ENCODE assay signal across 9 mouse cellular contexts in genomic region chr9:44391466-44391865, GRCm38 (mm10). TPM values are rescaled to one million over a fixed set of nuclear protein-coding genes. Genes with fewer than 3 reads are reported as not detected.
DNase-seq lines count a peak whose midpoint lies in the region; ATAC-seq lines count a peak whose summit lies in the region.
"Had no signal": no experiment of that assay in that cellular context is flagged by ENCODE, and none has a peak within 500 bp of the region (broad histone marks: within the 10 kb centered on the region; RNA-seq: fewer than 3 reads in every experiment).

No protein-coding gene starts in this region.

- H3K4me1 ChIP-seq in kidney, embryonic 16.5 days (ENCODE audit: insufficient read depth, low read length): peaks cover 4% of the 10 kb centered on the region; the same call in 1 of the 2 replicates
- H3K4me1 ChIP-seq in liver, embryonic 16.5 days (ENCODE audit: control insufficient read depth, low read depth, low read length): peaks cover 7% of the 10 kb centered on the region
- no peaks in the 10 kb centered on the region for H3K4me1 ChIP-seq in neural tube, embryonic 14.5 days (ENCODE audit: control insufficient read depth, insufficient read depth, low read length)

- WGBS in kidney, embryonic 16.5 days: 43% methylated on average over 4 of the region's 4 CpGs
- WGBS in liver, embryonic 16.5 days (ENCODE audit: insufficient replicate concordance): 31% methylated on average over 4 of the region's 4 CpGs
- 46% methylated on average over 4 of the region's 4 CpGs for WGBS in neural tube, embryonic 14.5 days

- no peaks in the 10 kb centered on the region for H3K9me3 ChIP-seq in kidney, embryonic 16.5 days (ENCODE audit: low read length)
- H3K9me3 ChIP-seq in liver, embryonic 16.5 days (replicated peaks; ENCODE audit: control insufficient read depth, low read length): no peaks in the 10 kb centered on the region
- H3K9me3 ChIP-seq in neural tube, embryonic 14.5 days (ENCODE audit: control insufficient read depth, low read length): no peaks in the 10 kb centered on the region

- peak; percentile 58; the same call in 1 of the 2 replicates for ATAC-seq in kidney, embryonic 16.5 days (ENCODE audit: low FRiP score, low TSS enrichment)
- peak; percentile 47 for ATAC-seq in liver, embryonic 16.5 days (ENCODE audit: low read depth)
- peak; percentile 55; the same call in 1 of the 2 replicates for ATAC-seq in neural tube, embryonic 14.5 days (ENCODE audit: low read depth)

- H3K4me3 ChIP-seq in kidney, embryonic 16.5 days (ENCODE audit: low read length): no peak overlapping the region
- no peak overlapping the region for H3K4me3 ChIP-seq in liver, embryonic 16.5 days (ENCODE audit: low read depth, low read length)
- no peak overlapping the region for H3K4me3 ChIP-seq in neural tube, embryonic 14.5 days (ENCODE audit: low read depth, low read length)
- H3K4me3 ChIP-seq: erythroblast, embryonic 14.5 days had no signal

- H3K4me2 ChIP-seq in kidney, embryonic 16.5 days (replicated peaks; ENCODE audit: low read depth, low read length): no peak overlapping the region
- H3K4me2 ChIP-seq in liver, embryonic 16.5 days (ENCODE audit: low read depth, low read length): no peak overlapping the region
- H3K4me2 ChIP-seq in neural tube, embryonic 14.5 days (ENCODE audit: low read depth, low read length): no peak overlapping the region

- H3K9ac ChIP-seq in kidney, embryonic 16.5 days (replicated peaks; ENCODE audit: low read length): no peak overlapping the region
- H3K9ac ChIP-seq in liver, embryonic 16.5 days (ENCODE audit: low read depth, low read length): no peak overlapping the region
- H3K9ac ChIP-seq in neural tube, embryonic 14.5 days (replicated peaks; ENCODE audit: low read depth, low read length): no peak overlapping the region

- DNase-seq in urinary bladder, adult 18-20 months (ENCODE audit: low spot score in 2 of 2): peak; percentile 56 to 66
- no peak for DNase-seq in urinary bladder, adult 2 months (ENCODE audit: low spot score)
- peak; percentile 71 for DNase-seq in cerebellum, adult 8-10 months
- peak; percentile 54 to 62 for DNase-seq in gastrocnemius, adult 8-10 months (ENCODE audit: low spot score in 2 of 2)
- DNase-seq in thymus, postnatal 36 days: peak; percentile 60 to 66

- H3K27me3 ChIP-seq in kidney, embryonic 16.5 days (ENCODE audit: insufficient read depth, low read length): no peaks in the 10 kb centered on the region
- H3K27me3 ChIP-seq in liver, embryonic 16.5 days (ENCODE audit: control insufficient read depth, insufficient read depth, low read depth, low read length): no peaks in the 10 kb centered on the region
- H3K27me3 ChIP-seq in neural tube, embryonic 14.5 days (ENCODE audit: control insufficient read depth, insufficient read depth, low read length): no peaks in the 10 kb centered on the region

- H3K36me3 ChIP-seq in kidney, embryonic 16.5 days (ENCODE audit: insufficient read depth, low read length): peaks cover 53% of the 10 kb centered on the region
- peaks cover 31% of the 10 kb centered on the region for H3K36me3 ChIP-seq in liver, embryonic 16.5 days (ENCODE audit: control insufficient read depth, insufficient read depth)
- peaks cover 46% of the 10 kb centered on the region for H3K36me3 ChIP-seq in neural tube, embryonic 14.5 days (ENCODE audit: control insufficient read depth, insufficient read depth, low read length)

- H3K27ac ChIP-seq in kidney, embryonic 16.5 days (ENCODE audit: low read length): no peak overlapping the region
- H3K27ac ChIP-seq in liver, embryonic 16.5 days (ENCODE audit: low read length): no peak overlapping the region
- H3K27ac ChIP-seq in neural tube, embryonic 14.5 days (ENCODE audit: low read depth, low read length): no peak overlapping the region

RNA-seq across cellular contexts. Expression of gene Slc37a4, which starts 5.2 kb away (rescaled TPM):
- 20.0 and 22.2 TPM in 2 replicates for polyA plus RNA-seq in urinary bladder, adult 2 months (2012; rRNA removed)
- 100 to 1,000 TPM in 3 of 4 experiments, 10 to 100 TPM in 1; 96.0 to 131 (median 127) TPM for total RNA-seq in gastrocnemius, adult 8-10 months (2022)
- polyA plus RNA-seq in kidney, embryonic 16.5 days (2015; fragmentation: Nextera tagmentation; extraction: Ambion mirVana): 67.3 and 74.4 TPM in 2 replicates
- 65.1 and 81.4 TPM in 2 replicates for polyA plus RNA-seq in liver, embryonic 16.5 days (2015; fragmentation: Nextera tagmentation; extraction: Ambion mirVana)
- polyA plus RNA-seq in neural tube, embryonic 14.5 days (2014; fragmentation: Nextera tagmentation; extraction: Ambion mirVana): 70.9 and 78.8 TPM in 2 replicates

RNA-seq across cellular contexts. Expression of gene Hyou1, which starts 12.2 kb away (rescaled TPM):
- 34.4 and 35.3 TPM in 2 replicates for polyA plus RNA-seq in urinary bladder, adult 2 months (2012; rRNA removed)
- total RNA-seq in gastrocnemius, adult 8-10 months (2022): 10 to 100 TPM; 24.2 to 32.0 (median 25.9) TPM
- polyA plus RNA-seq in kidney, embryonic 16.5 days (2015; fragmentation: Nextera tagmentation; extraction: Ambion mirVana): 48.0 and 51.2 TPM in 2 replicates
- polyA plus RNA-seq in liver, embryonic 16.5 days (2015; fragmentation: Nextera tagmentation; extraction: Ambion mirVana): 14.3 and 14.5 TPM in 2 replicates
- 20.7 and 27.0 TPM in 2 replicates for polyA plus RNA-seq in neural tube, embryonic 14.5 days (2014; fragmentation: Nextera tagmentation; extraction: Ambion mirVana)

RNA-seq across cellular contexts. Expression of gene Rps25, which starts 15.5 kb away (rescaled TPM):
- 1,336 and 1,393 TPM in 2 replicates for polyA plus RNA-seq in urinary bladder, adult 2 months (2012; rRNA removed)
- total RNA-seq in gastrocnemius, adult 8-10 months (2022): 100 to 1,000 TPM; 854 to 938 (median 914) TPM
- polyA plus RNA-seq in kidney, embryonic 16.5 days (2015; fragmentation: Nextera tagmentation; extraction: Ambion mirVana): 1,444 and 1,489 TPM in 2 replicates
- polyA plus RNA-seq in liver, embryonic 16.5 days (2015; fragmentation: Nextera tagmentation; extraction: Ambion mirVana): 791 and 928 TPM in 2 replicates
- 1,180 and 1,219 TPM in 2 replicates for polyA plus RNA-seq in neural tube, embryonic 14.5 days (2014; fragmentation: Nextera tagmentation; extraction: Ambion mirVana)

RNA-seq across cellular contexts. Expression of gene Trappc4, which starts 15.9 kb away (rescaled TPM):
- 55.6 and 68.6 TPM in 2 replicates for polyA plus RNA-seq in urinary bladder, adult 2 months (2012; rRNA removed)
- 10 to 100 TPM; 17.5 to 23.0 (median 19.5) TPM for total RNA-seq in gastrocnemius, adult 8-10 months (2022)
- 138 TPM in 2 replicates for polyA plus RNA-seq in kidney, embryonic 16.5 days (2015; fragmentation: Nextera tagmentation; extraction: Ambion mirVana)
- 42.8 and 46.3 TPM in 2 replicates for polyA plus RNA-seq in liver, embryonic 16.5 days (2015; fragmentation: Nextera tagmentation; extraction: Ambion mirVana)
- 305 and 308 TPM in 2 replicates for polyA plus RNA-seq in neural tube, embryonic 14.5 days (2014; fragmentation: Nextera tagmentation; extraction: Ambion mirVana)

RNA-seq across cellular contexts. Expression of gene Ccdc84, which starts 26.9 kb away (rescaled TPM):
- polyA plus RNA-seq in urinary bladder, adult 2 months (2012; rRNA removed): 33.7 and 47.1 TPM in 2 replicates
- 1 to 10 TPM; 1.6 to 4.5 (median 3.4) TPM for total RNA-seq in gastrocnemius, adult 8-10 months (2022)
- 26.0 and 31.6 TPM in 2 replicates for polyA plus RNA-seq in kidney, embryonic 16.5 days (2015; fragmentation: Nextera tagmentation; extraction: Ambion mirVana)
- polyA plus RNA-seq in liver, embryonic 16.5 days (2015; fragmentation: Nextera tagmentation; extraction: Ambion mirVana): 12.2 and 16.3 TPM in 2 replicates
- polyA plus RNA-seq in neural tube, embryonic 14.5 days (2014; fragmentation: Nextera tagmentation; extraction: Ambion mirVana): 31.1 and 34.5 TPM in 2 replicates
